Mouse (Mus musculus): Measurements from ENCODE around the gene Nid1. TPM values are rescaled to one million over a fixed set of nuclear protein-coding genes. Genes with fewer than 3 reads are reported as not detected.

Nid1 gene
- polyA plus RNA-seq, 1 experiment from 2014 or later, result 37.8 TPM

GRCm38 (mm10) chr13:13553660-13554059, 116.3 kb downstream of the Nid1 start:
- no peak overlapping the region for H3K9ac ChIP-seq (ENCODE audit: low read depth, low read length)
- no peaks in the 10 kb centered on the region for H3K27me3 ChIP-seq (ENCODE audit: control insufficient read depth, insufficient read depth, low read depth, low read length)
- no peaks in the 10 kb centered on the region for H3K36me3 ChIP-seq (ENCODE audit: control insufficient read depth, insufficient read depth)
- ATAC-seq (ENCODE audit: low read depth), result no peak
- H3K4me3 ChIP-seq (ENCODE audit: low read depth, low read length), result no peak overlapping the region
- H3K27ac ChIP-seq (ENCODE audit: low read length), result no peak overlapping the region
- no peak overlapping the region for H3K4me2 ChIP-seq (ENCODE audit: low read depth, low read length)
- no peaks in the 10 kb centered on the region for H3K9me3 ChIP-seq (replicated peaks; ENCODE audit: control insufficient read depth, low read length)
- 25% methylated on average over 1 of the region's 1 CpGs for WGBS (ENCODE audit: insufficient replicate concordance)
- no peaks in the 10 kb centered on the region for H3K4me1 ChIP-seq (ENCODE audit: control insufficient read depth, low read depth, low read length)

GRCm38 (mm10) chr13:13555196-13555595, 117.8 kb downstream of the Nid1 start:
- Histone ChIP-seq H3K4me2 (ENCODE audit: low read depth, low read length) (no peak overlapping the region), H3K27me3 (ENCODE audit: control insufficient read depth, insufficient read depth, low read depth, low read length) (no peaks in the 10 kb centered on the region), H3K4me1 (ENCODE audit: control insufficient read depth, low read depth, low read length) (no peaks in the 10 kb centered on the region), H3K9me3 (replicated peaks; ENCODE audit: control insufficient read depth, low read length) (no peaks in the 10 kb centered on the region), H3K27ac (ENCODE audit: low read length) (no peak overlapping the region), H3K9ac (ENCODE audit: low read depth, low read length) (no peak overlapping the region), H3K4me3 (ENCODE audit: low read depth, low read length) (no peak overlapping the region), H3K36me3 (ENCODE audit: control insufficient read depth, insufficient read depth) (no peaks in the 10 kb centered on the region)
- WGBS (ENCODE audit: insufficient replicate concordance), result 65% methylated on average over 3 of the region's 3 CpGs
- no peak for ATAC-seq (ENCODE audit: low read depth)

GRCm38 (mm10) chr13:13557001-13557743, 119.8 kb downstream of the Nid1 start:
- Histone ChIP-seq H3K4me1 (ENCODE audit: control insufficient read depth, low read depth, low read length) (no peaks in the 10 kb centered on the region), H3K27ac (ENCODE audit: low read length) (no peak overlapping the region), H3K4me2 (ENCODE audit: low read depth, low read length) (no peak overlapping the region), H3K9me3 (replicated peaks; ENCODE audit: control insufficient read depth, low read length) (no peaks in the 10 kb centered on the region), H3K4me3 (ENCODE audit: low read depth, low read length) (no peak overlapping the region), H3K9ac (ENCODE audit: low read depth, low read length) (no peak overlapping the region), H3K36me3 (ENCODE audit: control insufficient read depth, insufficient read depth) (no peaks in the 10 kb centered on the region), H3K27me3 (ENCODE audit: control insufficient read depth, insufficient read depth, low read depth, low read length) (no peaks in the 10 kb centered on the region)
- no peak for ATAC-seq (ENCODE audit: low read depth)
- WGBS (ENCODE audit: insufficient replicate concordance), result 55% methylated on average over 5 of the region's 5 CpGs

- Histone ChIP-seq H3K36me3 (ENCODE audit: control insufficient read depth, insufficient read depth) (no peaks in the 10 kb centered on the region), H3K9me3 (replicated peaks; ENCODE audit: control insufficient read depth, low read length) (no peaks in the 10 kb centered on the region), H3K9ac (ENCODE audit: low read depth, low read length) (no peak overlapping the region), H3K27me3 (ENCODE audit: control insufficient read depth, insufficient read depth, low read depth, low read length) (no peaks in the 10 kb centered on the region), H3K4me3 (ENCODE audit: low read depth, low read length) (no peak overlapping the region), H3K27ac (ENCODE audit: low read length) (no peak overlapping the region), H3K4me1 (ENCODE audit: control insufficient read depth, low read depth, low read length) (no peaks in the 10 kb centered on the region), H3K4me2 (ENCODE audit: low read depth, low read length) (no peak overlapping the region)
- ATAC-seq (ENCODE audit: low read depth), result no peak
- WGBS (ENCODE audit: insufficient replicate concordance), result 43% methylated on average over 2 of the region's 2 CpGs
These were observed 120.9 kb downstream of the Nid1 start for GRCm38 (mm10) chr13:13558251-13558650.

- H3K9ac ChIP-seq (ENCODE audit: low read depth, low read length), result no peak overlapping the region
- WGBS (ENCODE audit: insufficient replicate concordance), result 35% methylated on average over 5 of the region's 5 CpGs
- no peaks in the 10 kb centered on the region for H3K36me3 ChIP-seq (ENCODE audit: control insufficient read depth, insufficient read depth)
- no peak overlapping the region for H3K4me3 ChIP-seq (ENCODE audit: low read depth, low read length)
- ATAC-seq (ENCODE audit: low read depth), result peak; percentile 70
- H3K9me3 ChIP-seq (replicated peaks; ENCODE audit: control insufficient read depth, low read length), result no peaks in the 10 kb centered on the region
- H3K4me2 ChIP-seq (ENCODE audit: low read depth, low read length), result no peak overlapping the region
- H3K4me1 ChIP-seq (ENCODE audit: control insufficient read depth, low read depth, low read length), result no peaks in the 10 kb centered on the region
- no peaks in the 10 kb centered on the region for H3K27me3 ChIP-seq (ENCODE audit: control insufficient read depth, insufficient read depth, low read depth, low read length)
- no peak overlapping the region for H3K27ac ChIP-seq (ENCODE audit: low read length)
These were observed 121.5 kb downstream of the Nid1 start for GRCm38 (mm10) chr13:13558900-13559299.

Other genes with a start within 250 kb of the Nid1 start
- 2.8 and 5.2 TPM in 2 replicates for gene Gpr137b, start 43.5 kb upstream of the Nid1 start, polyA plus RNA-seq (2015; fragmentation: Nextera tagmentation; extraction: Ambion mirVana)
- gene Lyst, start 152.8 kb downstream of the Nid1 start, polyA plus RNA-seq (2015; fragmentation: Nextera tagmentation; extraction: Ambion mirVana), result 3.6 and 4.6 TPM in 2 replicates

Measured in liver, embryonic 16.5 days (tissue).